Mouse (Mus musculus): ENCODE measurements at regions not wholly inside any gene's neighbourhood (a gene's known extent, or its start where the extent isn't known, plus 50 kb on each side); places are given as distances from the start of the nearest gene placed in this dataset.

- TF ChIP-seq MAFK (IDR thresholded peaks at IDR 0.05; ENCODE audit: insufficient read depth, low read depth, low read length) (no peak), ZC3H11A (IDR thresholded peaks at IDR 0.05; ENCODE audit: borderline replicate concordance, low read depth, low read length) (no peak), CHD2 (IDR thresholded peaks at IDR 0.05; ENCODE audit: low read depth, low read length) (no peak)
Observed at GRCm38 (mm10) chr10:26559323-26559722, 183.6 kb upstream of the L3mbtl3 start.

All from ES-E14 (cell line).